Mouse (Mus musculus): Measurements from ENCODE around the gene Gcnt2.
"Not testable (repeated sequence)": the region's sequence is repeated elsewhere in the genome, so short reads cannot be mapped to it uniquely, and the experiment has no call there.

Gcnt2 gene

DNA sequence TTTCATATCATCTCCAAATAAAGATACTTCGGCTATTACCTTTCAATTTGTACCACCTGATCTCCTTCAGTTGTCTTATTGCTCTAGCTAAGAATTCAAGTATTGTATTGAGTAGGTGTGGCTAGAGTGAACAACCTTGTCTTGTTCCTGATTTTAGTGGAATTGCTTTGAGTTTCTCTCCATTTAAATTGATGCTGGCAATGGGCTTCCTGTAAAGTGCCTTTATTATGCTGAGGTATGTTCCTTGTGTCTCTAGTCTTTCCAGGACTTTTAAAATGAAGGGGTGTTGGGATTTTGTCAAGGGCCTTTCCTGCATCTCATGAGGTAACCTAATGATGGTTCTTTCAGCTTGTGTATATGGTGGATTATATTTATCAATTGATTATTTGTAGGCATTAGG lies 83.5 kb downstream of the Gcnt2 start:
- DNase-seq (ENCODE audit: low spot score), result no peak

DNA sequence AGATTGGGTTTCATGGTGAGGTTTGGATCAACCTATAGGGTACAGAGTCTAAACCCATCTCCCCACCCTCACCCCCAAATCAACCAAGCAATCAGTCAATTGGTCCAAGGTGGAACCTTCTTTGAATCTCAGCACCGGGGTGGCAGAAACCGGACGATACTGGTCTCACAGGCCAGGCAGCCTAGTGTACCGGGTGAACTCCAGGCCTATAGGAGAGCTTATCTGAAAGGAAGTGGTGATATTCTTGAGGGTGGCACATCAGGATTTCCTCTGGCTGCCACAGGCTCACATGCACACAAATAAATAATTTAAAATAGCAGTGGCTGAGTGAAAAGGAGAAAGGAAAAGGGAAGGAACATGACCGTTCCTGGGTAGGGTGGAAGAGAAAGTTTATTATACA lies 84.4 kb downstream of the Gcnt2 start:
- DNase-seq (ENCODE audit: low spot score), result no peak

DNA sequence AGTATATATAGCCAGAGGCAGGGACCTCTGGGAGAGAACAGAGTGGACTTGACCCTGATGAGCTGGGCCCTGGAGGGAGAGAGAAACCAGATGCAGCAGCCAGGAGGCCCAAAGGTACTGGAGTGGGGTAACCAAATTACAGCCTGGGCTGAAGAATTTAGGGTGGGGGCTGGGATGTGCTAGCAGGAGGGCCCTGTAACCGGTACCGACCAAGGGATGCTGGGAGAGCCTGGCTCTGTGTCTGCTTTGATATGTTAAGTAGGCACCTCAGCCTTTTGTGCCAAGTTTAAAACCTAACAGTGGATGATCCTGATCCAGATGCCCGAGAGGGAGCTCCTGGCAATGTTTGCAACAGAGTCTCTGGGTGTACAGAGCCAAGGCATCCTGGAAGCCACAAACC lies 84.8 kb downstream of the Gcnt2 start:
- no peak for DNase-seq (ENCODE audit: low spot score)

DNA sequence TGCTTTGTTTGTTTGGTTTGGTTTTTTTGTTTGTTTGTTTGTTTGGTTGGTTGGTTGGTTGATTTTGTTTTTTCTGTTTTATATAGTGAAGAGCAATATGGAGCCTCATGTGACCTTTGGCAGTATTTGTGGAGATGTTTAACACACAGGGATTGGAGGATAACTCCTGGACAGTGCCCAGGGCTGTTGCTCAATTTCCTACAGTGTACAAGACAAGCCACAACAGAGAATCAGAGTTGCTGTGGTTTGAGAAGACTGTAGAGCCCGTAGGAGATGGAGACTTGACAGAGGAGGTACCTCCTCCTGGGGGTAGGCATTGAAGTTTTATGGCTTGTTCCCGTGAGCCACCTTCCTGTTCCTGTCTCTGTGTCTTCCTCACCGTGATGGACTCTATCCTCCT lies 87.0 kb downstream of the Gcnt2 start:
- DNase-seq (ENCODE audit: low spot score), result no peak

DNA sequence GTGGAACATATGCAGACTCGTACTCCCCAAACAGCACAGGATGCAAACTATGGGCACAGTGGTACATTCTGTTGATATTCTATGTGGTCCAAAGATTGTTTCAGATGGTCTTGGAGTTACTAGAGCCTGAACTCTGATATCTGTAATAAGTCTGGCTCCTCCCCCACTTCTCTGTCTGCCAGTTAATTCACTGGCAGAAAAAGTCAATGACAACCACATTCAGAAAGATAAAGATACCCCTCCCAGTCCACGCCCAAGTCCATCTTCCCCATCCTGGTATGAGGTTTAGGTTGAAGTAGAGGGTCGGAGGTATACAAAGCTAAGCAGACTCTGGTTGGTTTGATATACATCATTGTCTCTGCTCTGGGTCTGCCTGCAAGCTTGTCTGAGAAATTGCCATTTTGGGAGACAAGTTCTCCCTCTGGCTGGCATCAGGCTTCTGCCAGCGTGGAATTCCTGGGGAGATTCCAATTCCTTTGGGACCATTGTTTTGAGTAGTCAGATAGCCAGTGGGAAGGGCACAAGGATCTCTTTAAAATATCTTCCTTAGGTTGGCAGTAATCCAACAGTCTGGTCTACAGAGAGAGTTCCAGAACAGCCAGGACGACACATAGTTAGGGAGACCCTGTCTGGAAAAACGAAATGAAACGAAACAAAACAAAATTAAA lies 88.1 kb downstream of the Gcnt2 start:
- DNase-seq (ENCODE audit: low spot score), result no peak

DNA sequence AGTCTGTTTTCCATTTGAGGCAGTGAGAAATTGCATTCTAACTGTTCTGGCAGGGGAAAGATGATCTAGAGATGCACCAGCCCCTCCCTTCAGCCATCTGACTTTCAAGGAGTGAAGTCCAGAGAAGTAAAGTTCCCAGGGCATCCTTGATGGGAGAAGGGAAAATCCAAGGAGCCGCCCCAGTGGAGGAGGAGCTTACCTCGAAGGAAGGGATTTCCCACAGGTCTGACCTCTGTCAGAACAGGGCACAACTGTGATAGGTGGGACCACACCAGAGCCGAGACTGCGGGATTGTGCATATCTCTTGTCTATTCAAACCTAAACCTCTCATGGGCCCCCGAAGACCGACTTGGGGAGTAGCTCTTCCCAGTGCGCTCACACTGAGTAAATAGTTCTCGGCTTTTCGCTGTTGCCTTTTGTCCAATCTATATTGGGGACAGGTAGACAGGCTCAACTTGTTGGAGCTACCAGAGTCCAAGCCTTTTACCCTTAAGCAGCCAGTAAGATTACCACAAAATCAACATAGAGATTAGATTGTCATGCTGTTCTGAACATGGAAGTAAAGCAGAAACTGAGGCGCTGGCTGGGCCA lies 91.9 kb downstream of the Gcnt2 start:
- DNase-seq (ENCODE audit: low spot score), result no peak

DNA sequence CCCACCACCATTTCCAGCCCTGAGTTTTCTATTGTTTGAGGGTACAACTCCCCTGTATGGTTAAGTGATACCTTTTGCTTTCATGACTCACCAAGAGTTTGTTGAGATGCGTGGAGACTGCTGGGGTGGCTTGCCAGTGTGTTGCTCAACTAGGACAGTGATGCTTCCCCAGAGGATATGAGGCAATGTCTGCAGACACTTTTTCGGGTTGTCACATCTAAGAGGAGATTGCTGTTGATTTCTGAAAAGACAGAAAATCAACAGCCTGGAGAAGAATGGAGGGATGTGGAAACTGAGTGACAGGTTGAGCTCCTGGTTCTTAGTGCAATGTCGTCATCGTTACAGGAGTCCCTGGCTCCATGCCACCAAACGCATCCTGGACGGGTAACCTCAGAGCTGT lies 93.7 kb downstream of the Gcnt2 start:
- no peak for DNase-seq (ENCODE audit: low spot score)

DNA sequence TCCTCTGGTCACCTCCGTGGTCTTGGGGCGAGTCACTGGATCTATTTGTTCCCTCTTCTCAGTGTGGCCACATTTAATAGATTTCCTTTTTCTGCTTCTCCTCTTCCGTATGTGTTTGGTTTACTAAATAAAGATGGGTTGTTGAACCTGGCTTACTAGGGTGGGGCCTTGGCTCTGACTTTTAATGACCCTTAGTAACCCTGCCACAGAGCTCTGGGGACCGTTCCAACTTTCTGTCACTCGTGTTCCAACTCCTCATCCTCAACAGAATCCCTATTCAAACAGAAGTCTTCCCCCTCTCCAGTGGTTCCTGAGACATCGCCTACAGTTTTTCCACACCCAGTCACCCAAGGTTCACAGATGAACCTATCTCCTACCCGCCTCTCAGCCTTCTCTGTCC lies 96.2 kb downstream of the Gcnt2 start:
- no peak for DNase-seq (ENCODE audit: low spot score)

DNA sequence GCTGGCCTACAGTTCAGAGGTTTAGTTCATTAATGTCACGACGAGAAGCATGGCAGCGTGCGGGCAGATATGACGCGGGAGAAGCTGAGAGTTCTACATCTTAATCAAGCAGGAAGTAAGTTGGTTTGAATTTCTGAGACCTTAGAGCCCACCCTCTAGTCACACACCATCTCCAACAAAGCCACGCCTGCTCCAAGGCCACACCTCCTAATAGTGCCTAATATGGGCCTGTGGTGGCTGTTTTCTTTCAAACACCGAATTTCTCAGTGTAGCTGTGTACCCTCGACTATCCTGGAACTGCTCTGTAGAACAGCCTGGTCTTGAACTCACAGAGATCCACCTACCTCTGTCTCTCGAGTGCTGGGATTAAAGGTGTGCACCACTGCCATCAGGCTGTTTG lies 108.1 kb downstream of the Gcnt2 start:
- no peak for DNase-seq (ENCODE audit: low spot score)

DNA sequence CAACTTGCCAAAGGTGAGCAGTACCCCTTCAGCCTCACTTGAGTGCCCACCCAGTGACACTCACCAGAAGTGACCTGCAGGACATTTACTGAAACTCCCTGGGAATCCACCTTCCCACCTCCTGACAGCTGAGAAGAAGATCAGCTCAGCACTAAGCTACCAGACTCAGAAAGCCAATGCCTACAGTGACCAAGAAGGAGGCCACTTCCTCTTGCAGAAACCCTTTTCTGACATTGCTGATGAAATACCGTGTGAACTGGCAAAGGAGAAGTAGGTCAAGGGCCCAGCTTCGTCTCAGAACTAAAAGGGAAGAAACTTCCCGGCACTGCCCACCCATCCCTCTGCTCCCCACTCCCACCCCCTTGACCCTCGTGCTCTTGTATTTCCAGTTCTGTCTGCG lies 109.0 kb downstream of the Gcnt2 start:
- no peak for DNase-seq (ENCODE audit: low spot score)

DNA sequence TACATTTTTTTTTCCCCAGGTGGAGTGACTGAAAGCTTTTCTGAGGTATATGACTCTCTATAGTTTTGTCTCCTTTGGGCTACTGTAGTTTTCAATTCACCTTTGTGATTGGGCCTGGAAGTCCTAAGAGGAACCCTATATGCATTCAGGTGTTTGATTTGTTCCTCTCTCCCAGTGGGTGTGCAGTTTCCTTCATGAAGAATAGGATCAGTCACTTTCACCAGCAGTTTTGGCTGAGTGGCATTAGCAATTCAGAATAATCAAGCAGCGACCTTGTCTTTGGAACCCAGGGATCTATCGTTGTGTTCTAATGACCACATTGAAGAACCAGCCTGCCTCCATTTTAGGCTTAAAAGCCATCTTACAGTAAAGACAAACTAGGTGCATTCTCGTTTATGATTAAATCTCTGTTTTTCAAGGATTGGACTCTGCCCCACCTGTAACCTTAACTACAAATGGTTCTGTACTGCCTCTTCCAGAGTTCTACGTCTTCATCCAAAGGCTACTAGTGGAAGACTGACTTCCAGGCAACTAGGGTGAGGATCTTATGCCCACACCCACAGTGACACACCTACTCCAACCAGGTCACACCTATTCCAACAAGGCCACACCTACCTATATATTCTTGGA lies 110.3 kb downstream of the Gcnt2 start:
- no peak for DNase-seq (ENCODE audit: low spot score)

DNA sequence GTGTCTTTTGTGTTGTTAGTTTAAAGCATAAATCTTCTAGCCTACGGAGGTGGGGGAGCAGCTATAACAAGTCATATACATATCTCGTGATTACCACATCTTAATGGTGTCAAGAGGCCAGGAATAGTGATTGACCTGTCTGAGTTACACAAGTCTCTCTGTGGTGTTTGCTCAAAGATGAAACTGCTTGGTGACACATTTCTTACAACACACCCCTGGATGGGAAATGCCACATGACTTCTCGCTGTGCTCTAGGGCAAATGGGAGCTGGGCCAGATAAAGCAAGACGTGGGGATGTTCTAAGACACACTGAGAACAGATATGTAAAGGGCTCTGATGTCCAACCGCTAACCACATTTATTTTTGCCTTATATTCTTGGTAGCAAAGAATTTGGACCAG lies 111.7 kb downstream of the Gcnt2 start:
- DNase-seq (ENCODE audit: low spot score), result no peak

DNA sequence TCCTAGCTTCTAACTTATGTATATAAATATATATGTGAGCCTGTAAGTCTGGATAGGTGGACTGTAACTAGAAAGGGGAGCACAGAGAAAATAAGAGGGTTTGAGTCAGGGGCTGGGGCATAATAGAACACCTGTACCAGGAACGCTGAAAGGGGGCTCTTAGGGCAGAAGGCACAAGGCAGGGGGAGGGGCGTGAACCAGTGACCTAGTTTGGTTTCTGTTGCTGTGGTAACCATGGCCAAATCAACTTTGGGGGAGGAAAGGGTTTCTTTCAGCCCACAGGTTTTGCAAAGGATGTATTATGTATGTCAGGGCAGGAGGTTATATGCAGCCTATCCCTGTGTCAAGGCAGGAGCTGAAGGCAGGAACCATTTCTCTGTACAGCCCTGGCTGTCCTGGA lies 112.3 kb downstream of the Gcnt2 start:
- DNase-seq (ENCODE audit: low spot score), result peak; percentile 21

DNA sequence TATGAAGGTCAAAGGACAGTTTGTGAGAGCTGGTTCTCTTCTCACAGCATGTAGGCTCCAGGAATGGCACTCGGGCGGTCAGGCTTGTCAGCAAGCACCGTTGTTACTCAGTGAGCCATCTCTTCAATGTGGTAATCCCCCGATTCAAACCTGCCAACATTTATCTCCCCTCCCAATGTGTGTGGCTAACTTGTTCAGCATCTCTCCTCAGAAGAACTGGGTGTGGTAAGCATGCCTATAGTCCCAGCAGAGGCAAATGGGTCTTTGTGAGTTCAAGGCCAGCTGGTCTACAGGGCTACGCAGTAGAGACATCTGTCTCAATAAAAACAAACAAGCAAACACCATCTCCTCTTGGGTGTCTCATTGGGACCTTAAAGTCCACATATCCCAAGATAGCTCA lies 113.4 kb downstream of the Gcnt2 start:
- DNase-seq (ENCODE audit: low spot score), result no peak

DNA sequence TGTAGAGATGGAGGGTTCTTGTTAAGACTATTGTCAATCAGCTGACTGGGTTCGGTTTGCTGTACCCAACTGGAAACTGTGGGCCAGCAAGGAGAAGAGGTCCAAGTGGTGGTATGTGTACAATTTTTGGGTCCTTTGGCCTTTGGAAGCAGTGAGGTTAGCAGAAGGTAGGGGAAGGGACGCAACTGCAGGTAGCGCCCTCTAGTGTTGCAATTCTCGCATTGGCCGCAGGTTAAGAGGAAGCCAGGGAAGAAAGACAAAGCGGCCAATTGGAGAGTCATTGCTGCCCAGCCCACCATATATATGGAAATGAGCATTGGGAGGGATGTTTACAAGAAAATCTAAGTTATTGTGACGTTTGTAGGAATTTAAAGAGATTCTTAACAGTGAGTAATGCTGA lies 118.1 kb downstream of the Gcnt2 start:
- DNase-seq (ENCODE audit: low spot score), result peak; percentile 70

DNA sequence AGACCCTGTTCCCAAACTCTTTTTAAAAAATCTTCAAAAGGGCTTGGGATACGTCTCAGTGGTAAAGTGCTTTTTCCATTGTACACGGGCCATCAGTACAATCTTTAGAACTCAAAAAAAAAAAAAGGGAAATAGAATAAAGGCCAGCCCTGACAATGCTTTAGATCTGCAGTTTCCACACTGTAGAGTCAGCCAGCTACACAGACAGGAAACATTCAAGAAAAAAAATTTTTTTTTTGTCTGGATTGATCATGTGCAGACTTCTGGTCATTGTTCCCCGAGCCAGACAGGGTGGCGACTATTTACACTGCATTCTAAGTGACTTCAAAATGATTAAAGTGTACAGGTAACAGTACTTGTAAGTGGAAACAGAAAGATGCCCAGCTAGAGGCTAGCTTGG lies 119.1 kb downstream of the Gcnt2 start:
- no peak for DNase-seq (ENCODE audit: low spot score)

DNA sequence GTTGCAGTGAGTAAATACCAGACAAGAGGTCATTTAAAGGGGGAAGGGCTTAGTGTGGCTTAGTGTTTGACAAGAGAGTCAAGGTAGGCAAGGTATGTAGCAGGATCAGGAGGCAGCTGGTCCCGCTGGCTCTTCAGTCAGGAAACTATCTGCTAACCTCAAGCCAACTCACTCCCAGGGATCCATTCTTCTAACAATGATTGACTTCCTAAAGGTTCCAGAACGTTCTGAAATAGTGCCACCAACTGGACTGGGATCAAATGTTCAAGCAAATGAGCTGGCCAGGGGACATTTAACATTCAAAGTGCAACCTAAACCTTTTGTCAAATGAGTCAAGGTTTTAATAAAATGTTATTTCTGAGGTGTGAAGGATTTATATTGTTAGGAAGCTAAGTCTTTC lies 119.8 kb downstream of the Gcnt2 start:
- no peak for DNase-seq (ENCODE audit: low spot score)

DNA sequence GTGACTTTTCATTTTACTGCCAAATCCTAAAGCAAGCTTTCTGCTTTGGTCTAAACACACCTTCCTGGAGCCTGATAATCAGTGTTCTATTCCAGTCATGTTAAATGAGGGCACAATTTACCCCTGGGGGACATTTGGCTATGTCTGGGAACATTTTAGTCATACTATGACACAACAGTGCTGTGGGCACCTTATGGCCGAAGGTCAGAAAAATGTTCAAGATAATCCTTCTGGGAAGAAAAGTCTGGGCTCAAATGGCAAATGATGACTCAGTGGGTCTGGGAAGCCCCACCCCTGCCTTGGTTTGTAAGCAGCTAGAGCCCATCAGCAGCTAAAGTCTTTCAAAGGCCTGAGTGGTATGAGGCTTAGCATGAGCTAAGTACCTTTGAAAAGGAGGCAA lies 123.2 kb downstream of the Gcnt2 start:
- no peak for DNase-seq (ENCODE audit: low spot score)

DNA sequence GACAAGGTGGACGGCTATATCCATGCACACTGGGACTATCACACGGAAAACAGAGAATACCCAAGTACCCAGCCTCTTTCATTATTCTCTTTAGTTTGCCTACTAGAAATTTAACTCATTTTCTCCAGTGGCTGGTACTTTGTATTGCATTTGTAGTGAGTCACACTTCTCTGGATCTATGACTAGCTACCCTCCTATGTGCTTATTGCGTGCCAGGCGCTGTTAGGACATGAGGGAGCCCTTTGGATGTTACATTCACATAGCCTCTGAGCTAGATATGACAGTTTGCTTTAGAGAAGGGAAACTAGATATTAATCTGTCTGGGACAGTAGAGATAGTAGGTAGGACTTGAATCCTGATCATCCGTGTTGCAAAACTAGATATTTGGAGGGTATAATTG lies 126.5 kb downstream of the Gcnt2 start:
- DNase-seq (ENCODE audit: low spot score), result no peak

DNA sequence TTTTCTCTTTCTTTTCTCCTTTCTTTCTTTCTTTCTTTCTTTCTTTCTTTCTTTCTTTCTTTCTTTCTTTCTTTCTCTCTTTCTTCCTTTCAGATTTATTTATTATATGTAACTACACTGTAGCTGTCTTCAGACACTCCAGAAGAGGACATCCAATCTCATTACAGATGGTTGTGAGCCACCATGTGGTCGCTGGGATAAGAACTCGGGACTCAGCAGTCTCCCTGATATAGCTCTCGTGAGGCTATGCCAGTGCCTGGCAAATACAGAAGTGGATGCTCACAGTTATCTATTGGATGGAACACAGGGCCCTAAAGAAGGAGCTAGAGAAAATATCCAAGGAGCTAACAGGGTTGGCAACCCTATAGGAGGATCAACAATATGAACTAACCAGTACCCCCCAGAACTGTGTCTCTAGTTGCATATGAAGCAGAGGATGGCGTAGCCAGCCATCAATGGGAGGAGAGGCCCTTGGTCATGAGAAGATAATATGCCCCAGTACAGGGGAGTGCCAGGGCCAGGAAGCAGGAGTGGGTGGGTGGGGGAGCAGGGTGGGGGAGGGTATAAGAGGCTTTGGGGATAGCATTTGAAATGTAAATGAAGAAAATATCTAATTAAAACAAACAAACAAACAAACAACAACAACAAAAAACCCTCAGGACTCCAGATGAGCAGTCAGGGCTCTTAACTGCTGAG lies 128.2 kb downstream of the Gcnt2 start:
- not testable (repeated sequence) for DNase-seq (ENCODE audit: low spot score)

DNA sequence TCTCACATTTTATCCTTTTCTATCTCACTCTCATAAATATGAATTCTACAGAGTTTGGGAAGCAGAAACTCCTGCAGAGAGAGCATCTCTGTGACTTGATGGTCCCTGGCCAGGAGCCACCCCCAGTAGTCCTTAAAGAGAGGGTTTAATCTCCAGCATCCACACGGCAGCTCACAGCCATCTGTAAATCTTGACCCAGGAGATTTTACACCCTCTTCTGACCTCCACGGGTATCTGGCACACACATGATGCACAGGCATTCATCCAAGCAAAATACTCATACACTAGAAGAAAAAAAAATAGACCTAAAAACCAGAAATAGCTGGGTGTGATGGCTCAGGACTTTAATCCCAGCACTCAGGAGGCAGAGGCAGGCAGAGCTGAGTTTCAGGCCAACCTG lies 128.9 kb downstream of the Gcnt2 start:
- DNase-seq (ENCODE audit: low spot score), result no peak

DNA sequence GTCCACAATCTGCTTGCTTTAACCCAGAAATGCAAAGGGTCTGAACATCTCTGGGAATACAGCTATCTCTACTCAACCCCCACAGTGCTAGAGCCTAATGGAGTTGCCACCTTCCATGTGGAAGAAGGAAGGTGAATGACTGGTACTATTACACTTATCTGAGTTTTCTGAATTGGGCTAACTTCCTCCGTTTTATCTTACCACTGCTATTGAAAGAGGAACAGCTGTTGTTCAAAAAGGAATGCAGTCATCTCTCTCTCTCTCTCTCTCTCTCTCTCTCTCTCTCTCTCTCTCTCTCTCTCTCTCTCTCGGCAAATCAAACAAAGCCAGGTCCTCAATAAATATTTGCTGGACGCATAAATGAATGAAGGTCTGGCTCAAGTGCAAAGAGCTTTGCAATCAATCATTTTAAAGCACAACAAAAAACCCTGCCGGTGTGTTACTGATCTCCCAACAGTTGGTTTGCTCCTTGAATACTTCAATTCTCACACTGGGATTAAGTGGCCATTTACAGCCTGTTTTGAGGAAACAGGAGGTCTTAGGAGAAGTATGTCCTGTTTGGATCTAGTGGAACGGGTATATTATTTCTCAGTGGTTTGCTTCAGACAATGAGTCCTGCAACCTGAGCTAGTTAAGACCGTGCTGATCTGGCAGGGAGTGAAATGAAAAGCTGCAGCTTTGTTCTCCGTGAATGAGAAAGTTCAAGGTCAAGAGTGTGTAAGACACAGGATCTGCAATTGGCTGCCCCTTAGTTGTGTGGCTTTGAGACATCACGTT lies 135.1 kb downstream of the Gcnt2 start:
- DNase-seq (ENCODE audit: low spot score), result peak; percentile 33

DNA sequence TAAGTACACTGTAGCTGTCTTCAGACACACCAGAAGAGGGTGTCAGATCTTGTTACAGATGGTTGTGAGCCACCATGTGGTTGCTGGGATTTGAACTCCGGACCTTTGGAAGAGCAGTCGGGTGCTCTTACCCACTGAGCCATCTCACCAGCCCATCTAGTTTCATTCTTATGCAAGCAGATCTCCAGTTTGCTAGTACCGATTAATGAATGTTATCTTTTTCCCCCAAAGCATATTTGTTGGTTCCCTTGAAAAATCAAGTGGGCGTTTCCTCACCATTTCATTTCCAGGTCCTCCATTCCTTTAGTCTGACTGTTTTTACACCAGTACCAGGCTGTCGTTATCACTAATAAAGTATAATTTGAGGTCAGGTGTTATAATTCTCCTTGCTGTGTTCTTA lies 139.0 kb downstream of the Gcnt2 start:
- DNase-seq (ENCODE audit: low spot score), result not testable (repeated sequence)
